9 mouse cellular contexts compared by ENCODE assay signal in genomic region chr14:20576179-20576578, GRCm38 (mm10). TPM values are rescaled to one million over a fixed set of nuclear protein-coding genes. Genes with fewer than 3 reads are reported as not detected.
DNase-seq lines count a peak whose midpoint lies in the region; ATAC-seq and TF ChIP-seq lines count a peak whose summit lies in the region.
"Had no signal": no experiment of that assay in that cellular context is flagged by ENCODE, and none has a peak within 500 bp of the region (broad histone marks: within the 10 kb centered on the region; RNA-seq: fewer than 3 reads in every experiment).

No protein-coding gene starts in this region.

- no peak overlapping the region for H3K4me3 ChIP-seq in limb, embryonic 14.5 days (replicated peaks; ENCODE audit: low read length)
- no peak overlapping the region for H3K4me3 ChIP-seq in neural tube, embryonic 15.5 days (replicated peaks)
- H3K4me3 ChIP-seq: erythroblast, embryonic 14.5 days had no signal

- peaks cover 16% of the 10 kb centered on the region for H3K36me3 ChIP-seq in limb, embryonic 14.5 days (ENCODE audit: control insufficient read depth, insufficient read depth, low read length)
- H3K36me3 ChIP-seq in neural tube, embryonic 15.5 days = peaks cover 33% of the 10 kb centered on the region

- H3K4me2 ChIP-seq in limb, embryonic 14.5 days (replicated peaks; ENCODE audit: low read depth, low read length, severe bottlenecking) = no peak overlapping the region
- no peak overlapping the region for H3K4me2 ChIP-seq in neural tube, embryonic 15.5 days

- no peak for TF ChIP-seq POLR2A in limb, embryonic 14.5 days (IDR thresholded peaks at IDR 0.05; ENCODE audit: borderline replicate concordance, extremely low read depth, insufficient read depth, insufficient read length)

- DNase-seq in 416B (ENCODE audit: low read depth) = peak; percentile 81
- peak; percentile 64 for DNase-seq in T-cell, adult 2 months (ENCODE audit: low spot score)
- DNase-seq in gastrocnemius, postnatal 36 days = peak; percentile 41 to 56
- peak; percentile 57 to 79 for DNase-seq in kidney, adult 8-10 months
- peak; percentile 83 for DNase-seq in limb, embryonic 14.5 days (ENCODE audit: low spot score)
- peak; percentile 23 to 38 for DNase-seq in thymus, adult 18-20 months

- no peaks in the 10 kb centered on the region for H3K27me3 ChIP-seq in limb, embryonic 14.5 days (ENCODE audit: control insufficient read depth, insufficient read depth, low read length)
- no peaks in the 10 kb centered on the region for H3K27me3 ChIP-seq in neural tube, embryonic 15.5 days (replicated peaks)

- 56% methylated on average over 7 of the region's 7 CpGs for WGBS in limb, embryonic 14.5 days
- 59% methylated on average over 7 of the region's 7 CpGs for WGBS in neural tube, embryonic 15.5 days

- H3K4me1 ChIP-seq in limb, embryonic 14.5 days (ENCODE audit: control insufficient read depth, insufficient read depth, low read length) = no peaks in the 10 kb centered on the region
- H3K4me1 ChIP-seq in neural tube, embryonic 15.5 days = no peaks in the 10 kb centered on the region

- intact Hi-C loops in gastrocnemius, postnatal 36 days (cut with DNase I) = loop anchor here (2.0 to 5.0 kb wide), 2 partner anchors 66 to 83 kb away; partner anchors contain the start of gene Usp54

- no peak overlapping the region for H3K27ac ChIP-seq in limb, embryonic 14.5 days (replicated peaks; ENCODE audit: low read depth, low read length)
- H3K27ac ChIP-seq in neural tube, embryonic 15.5 days (replicated peaks) = no peak overlapping the region

- peak; percentile 82 for ATAC-seq in common myeloid progenitor, adult 5-6 weeks (replicated peaks; ENCODE audit: low read depth, poor library complexity, severe bottlenecking)
- ATAC-seq in limb, embryonic 14.5 days (ENCODE audit: low FRiP score, low read depth) = peak; percentile 41; the same call in 1 of the 2 replicates
- peak; percentile 47; the same call in 1 of the 2 replicates for ATAC-seq in neural tube, embryonic 15.5 days (ENCODE audit: low FRiP score)

- no peaks in the 10 kb centered on the region for H3K9me3 ChIP-seq in limb, embryonic 14.5 days (ENCODE audit: control insufficient read depth, low read length)
- no peaks in the 10 kb centered on the region for H3K9me3 ChIP-seq in neural tube, embryonic 15.5 days (replicated peaks)

- no peak overlapping the region for H3K9ac ChIP-seq in limb, embryonic 14.5 days (ENCODE audit: low read depth, low read length, severe bottlenecking)
- H3K9ac ChIP-seq in neural tube, embryonic 15.5 days (replicated peaks) = no peak overlapping the region

RNA-seq across cellular contexts. Expression of gene Ppp3cb, which starts 29.8 kb away (rescaled TPM):
- 55.1 and 94.1 TPM in 2 replicates for total RNA-seq in common myeloid progenitor, adult 5-6 weeks (2017)
- 100 to 1,000 TPM; 158 to 159 TPM for total RNA-seq in gastrocnemius, postnatal 36 days (2021)
- polyA plus RNA-seq in limb, embryonic 14.5 days (2012; rRNA removed) = 82.6 and 88.4 TPM in 2 replicates
- 67.1 and 69.9 TPM in 2 replicates for polyA plus RNA-seq in limb, embryonic 14.5 days (2014; fragmentation: Nextera tagmentation; extraction: Ambion mirVana)
- polyA plus RNA-seq in neural tube, embryonic 15.5 days (2015; fragmentation: Nextera tagmentation; extraction: Ambion mirVana) = 79.9 and 89.5 TPM in 2 replicates

Comparison
In these comparisons a context has a peak if more than half of its experiments do, and no peak if none do; other contexts are left out.
1. DNase-seq: peak in every context shown above with its lines; median percentile 83 in limb, embryonic 14.5 days; 81 in 416B; 68 in kidney, adult 8-10 months; 64 in T-cell, adult 2 months; 48 in gastrocnemius, postnatal 36 days; 30 in thymus, adult 18-20 months.